Mouse (Mus musculus) right cerebral cortex, postnatal 4 days (tissue): ENCODE data around the gene Dqx1.

Source experiments
- DNase-seq: peaks from one replicate; pipeline ENCODE4 v3.0.0-alpha.2; 2022

The Dqx1 gene

GRCm38 (mm10) chr6:83057790-83058189, at the start of gene Dqx1:
Gene Dqx1 (plus strand): TSS chr6:83057844.
- DNase-seq, result no peak

DNA sequence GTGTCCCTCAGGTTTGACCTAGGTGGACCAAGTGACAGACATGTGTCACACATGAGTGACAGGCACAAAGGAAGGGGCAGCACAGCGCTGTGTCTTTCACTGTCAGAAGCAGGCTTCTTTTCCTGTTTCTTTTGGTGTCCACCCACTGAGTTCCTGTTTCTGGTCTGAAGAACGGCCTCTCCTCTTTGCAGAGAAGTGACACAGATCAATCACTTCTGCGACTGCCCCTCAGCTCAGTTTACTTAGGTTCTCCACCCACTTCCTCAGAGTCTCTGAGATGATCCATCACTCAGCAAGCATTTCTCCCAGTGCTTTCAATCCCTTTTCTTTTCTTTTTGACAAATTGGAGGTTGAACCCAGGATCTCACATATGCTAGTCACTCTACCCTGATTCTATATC, 49.0 kb upstream of the Dqx1 start:
- no peak for DNase-seq

DNA sequence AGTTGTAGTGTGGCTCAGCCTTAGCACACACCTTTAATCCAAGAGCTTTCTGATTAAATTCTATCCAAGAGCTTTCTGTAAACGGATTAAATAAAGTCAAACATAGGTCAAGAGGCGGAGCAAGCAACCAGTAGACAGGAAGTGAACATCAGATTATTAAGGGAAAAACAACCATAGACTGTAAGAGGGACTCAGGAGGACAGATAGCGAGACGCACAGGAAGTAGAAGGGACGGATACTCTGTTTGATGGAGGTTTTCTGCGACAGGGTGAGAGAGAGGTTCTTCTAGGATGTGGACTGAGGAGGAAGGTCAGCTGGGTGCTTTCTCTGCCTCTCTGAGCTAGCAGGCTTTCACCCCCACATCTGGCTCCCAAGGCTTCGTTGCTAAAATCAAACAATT, 47.6 kb upstream of the Dqx1 start:
- no peak for DNase-seq

DNA sequence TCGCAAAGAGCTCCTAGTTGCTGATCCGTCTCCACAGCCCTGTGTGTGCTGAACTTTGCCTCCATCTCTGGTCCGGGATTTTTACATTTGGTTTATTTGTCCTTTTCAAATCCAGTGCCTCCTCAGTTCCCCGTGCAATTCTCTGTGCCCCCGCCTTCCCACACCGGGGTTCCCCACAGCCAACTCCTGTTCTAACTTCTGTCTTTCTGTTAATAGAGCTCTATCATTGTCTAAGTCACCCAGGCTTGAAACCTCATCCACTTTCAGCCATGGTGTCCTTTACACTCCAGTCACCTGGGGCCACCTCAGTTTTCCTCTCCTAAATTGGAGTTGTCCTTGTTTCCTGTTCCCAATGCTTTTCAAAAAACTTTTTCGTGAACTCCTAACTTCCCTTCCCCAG, 46.4 kb upstream of the Dqx1 start:
- DNase-seq, result no peak

- DNase-seq, result no peak
Measured at GRCm38 (mm10) chr6:83011756-83012155, 45.9 kb upstream of the Dqx1 start.

- no peak for DNase-seq
Measured at GRCm38 (mm10) chr6:83013444-83013843, 44.2 kb upstream of the Dqx1 start.

DNA sequence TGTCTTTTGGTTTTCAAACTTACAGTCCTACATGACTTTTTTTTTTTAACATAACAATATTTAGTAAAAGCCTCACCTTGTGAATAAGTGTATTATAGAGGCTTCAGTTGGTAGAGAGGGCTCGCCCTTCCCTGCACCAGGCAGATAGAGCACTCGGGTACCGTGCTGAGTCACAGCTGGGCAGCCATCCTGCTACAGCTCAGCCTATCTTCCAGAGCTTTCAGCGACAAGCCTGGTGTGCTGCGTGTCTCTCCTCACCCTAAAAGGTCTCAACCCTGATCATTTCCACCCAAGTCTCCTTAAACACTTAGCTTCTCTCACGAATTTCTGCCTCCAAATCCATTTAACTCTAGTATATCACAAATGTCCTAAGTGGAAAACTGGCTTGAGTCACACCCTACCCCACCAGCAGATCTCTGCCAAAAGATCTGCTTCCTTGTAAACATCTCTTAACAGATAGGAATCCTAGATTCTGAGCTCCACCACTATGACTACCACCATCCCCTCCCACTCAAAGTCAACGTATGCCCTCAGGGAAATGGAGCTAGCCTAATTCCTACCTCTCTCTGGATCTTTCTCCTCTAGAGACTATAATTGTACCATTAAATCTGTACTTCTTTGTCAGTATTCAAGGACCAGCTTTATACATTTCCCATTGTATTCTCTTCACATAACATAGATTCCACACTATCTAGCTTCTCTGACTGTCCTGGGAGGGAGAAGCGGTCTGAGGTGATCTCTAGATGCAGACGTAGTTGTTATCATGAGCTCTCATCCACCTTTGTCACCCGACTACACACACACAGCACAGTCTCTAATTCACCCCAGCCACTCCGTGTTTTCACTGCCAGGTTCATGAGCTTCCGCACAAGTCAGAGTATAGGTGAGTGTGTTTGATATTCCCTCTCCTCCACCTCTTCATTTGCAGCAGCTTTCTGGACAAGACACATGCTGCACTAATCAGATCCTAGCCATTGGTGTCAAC, 42.9 kb upstream of the Dqx1 start:
- DNase-seq, result no peak

DNA sequence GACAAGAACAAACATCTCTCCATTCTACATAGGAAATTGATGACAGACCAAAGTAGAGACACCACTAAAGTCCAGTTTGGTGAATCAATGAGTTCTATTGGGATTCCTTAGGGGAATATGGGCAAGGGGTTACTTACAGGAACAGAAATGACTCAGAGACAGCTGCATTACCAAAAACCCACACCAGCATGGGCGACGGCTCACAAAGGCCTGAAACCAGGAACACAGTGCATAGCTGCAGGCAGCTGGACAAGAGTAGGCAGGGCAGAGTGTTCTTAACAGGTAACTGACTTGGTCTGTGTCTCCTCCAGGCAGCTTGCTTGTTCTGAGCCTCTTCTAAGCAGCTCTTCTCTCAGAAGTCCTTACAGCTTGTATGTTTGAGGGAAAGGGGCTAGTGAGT, 41.9 kb upstream of the Dqx1 start:
- no peak for DNase-seq

- DNase-seq, result no peak
Measured at GRCm38 (mm10) chr6:83017190-83017589, 40.5 kb upstream of the Dqx1 start.

DNA sequence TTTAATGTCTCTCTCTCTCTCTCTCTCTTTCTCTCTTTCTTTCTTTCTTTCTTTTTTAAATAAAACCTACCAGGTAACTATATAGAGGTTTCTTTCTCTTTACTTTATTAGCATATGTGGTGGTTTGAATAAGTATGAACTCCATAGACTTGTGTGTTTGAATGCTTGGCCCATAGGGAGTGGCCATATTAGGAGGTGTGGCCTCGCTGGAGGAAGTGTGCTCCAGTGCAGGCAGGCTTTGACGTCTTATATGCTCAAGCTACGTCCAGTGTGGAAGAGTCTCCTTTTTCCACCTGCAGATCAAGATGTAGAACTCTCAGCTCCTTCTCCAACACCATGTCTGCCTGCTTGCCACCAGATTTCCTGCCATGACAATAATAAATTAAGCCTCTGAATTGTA, 38.6 kb upstream of the Dqx1 start:
- no peak for DNase-seq

DNA sequence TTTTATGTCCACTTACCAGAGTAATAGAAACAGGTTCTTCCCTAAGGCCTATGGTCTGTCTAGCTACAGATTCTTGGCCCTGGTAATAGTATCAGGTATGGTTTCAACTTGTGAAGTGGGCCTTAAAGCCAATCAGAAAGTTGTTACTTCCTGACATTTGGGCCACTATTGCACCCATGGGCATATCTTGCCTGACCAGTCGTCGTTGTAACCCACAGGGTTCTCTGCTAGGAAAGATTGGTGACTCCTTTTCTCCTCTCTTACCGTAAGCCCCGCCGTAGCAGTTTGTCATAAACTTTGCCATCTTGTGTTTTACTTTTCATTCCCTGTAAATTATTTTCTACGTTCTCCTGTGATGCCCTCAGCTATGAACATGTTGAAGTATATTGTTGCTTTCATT, 37.5 kb upstream of the Dqx1 start:
- DNase-seq, result no peak

- no peak for DNase-seq
Measured at GRCm38 (mm10) chr6:83020836-83021593, 36.6 kb upstream of the Dqx1 start.

DNA sequence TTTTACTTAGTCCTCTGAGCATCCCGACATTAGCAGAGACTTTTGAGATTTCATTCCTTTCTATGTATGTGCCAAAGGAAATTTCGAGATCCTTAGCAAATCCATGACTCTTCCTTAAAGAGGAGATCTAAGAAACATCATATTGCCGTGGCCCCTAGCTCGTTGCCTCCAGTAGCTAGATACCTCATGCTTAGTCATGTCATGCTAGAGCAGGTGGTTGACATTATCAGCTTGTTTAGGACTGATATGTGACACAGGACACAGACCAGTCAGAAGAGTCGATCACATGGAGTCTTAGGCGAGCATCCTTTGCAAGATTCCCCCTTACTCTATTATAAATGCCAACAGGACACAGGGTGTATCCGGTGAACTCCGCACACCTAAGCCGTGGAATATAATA, 34.6 kb upstream of the Dqx1 start:
- no peak for DNase-seq

DNA sequence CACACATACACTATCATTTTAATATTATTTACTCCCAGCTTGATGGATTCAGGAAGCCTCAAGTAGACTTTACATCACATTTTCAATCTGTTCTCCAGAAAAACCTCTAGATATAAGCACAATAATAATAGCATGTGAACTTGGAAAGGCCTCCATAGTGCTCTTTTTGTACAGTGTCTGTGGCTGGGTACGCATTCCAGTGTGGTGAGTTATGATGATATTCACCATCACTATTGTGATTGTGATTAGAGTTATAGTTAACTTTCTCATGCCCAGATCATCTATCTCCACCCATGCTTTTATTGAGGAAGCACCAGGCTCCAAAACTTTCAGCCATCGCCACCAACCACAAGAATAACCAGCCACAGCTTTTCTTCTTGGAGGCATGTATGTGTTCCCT, 33.9 kb upstream of the Dqx1 start:
- DNase-seq, result no peak

DNA sequence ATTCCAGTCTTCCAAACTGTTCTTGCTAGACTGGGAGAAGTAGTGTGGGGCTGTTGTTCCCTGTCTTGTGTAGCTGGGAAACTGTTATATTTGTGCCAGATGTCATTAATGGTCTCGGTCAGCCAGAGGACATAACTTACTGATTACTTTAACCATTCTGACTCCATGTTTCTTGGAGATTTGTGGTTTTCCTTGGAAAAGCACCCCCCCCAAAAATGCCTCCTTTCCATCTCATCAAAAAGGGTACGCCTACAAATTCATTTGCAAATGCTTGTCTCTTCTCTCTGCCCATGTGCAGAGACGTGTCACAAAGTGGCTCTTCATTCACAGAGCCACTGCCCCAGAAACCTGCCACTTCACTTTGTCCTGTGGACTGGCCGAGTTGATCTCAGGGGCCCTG, 33.2 kb upstream of the Dqx1 start:
- DNase-seq, result no peak

DNA sequence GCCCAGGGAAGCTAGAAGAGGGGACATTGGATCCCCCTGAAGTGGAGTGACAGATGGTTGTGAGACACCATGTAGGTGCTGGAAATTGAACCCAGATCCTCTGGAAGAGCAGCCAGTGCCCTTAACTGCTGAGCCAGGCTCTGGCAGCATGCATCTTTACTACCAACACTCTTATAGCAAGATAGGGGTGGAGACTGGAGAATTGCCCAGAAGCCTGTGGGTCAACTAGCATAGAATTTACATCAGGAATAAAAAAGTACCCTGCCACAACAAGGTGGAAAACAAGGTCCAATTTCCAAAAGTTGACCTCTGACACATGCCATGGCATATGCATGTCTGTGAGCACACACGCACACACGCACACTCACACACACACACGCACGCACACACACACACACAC, 32.4 kb upstream of the Dqx1 start:
- no peak for DNase-seq

DNA sequence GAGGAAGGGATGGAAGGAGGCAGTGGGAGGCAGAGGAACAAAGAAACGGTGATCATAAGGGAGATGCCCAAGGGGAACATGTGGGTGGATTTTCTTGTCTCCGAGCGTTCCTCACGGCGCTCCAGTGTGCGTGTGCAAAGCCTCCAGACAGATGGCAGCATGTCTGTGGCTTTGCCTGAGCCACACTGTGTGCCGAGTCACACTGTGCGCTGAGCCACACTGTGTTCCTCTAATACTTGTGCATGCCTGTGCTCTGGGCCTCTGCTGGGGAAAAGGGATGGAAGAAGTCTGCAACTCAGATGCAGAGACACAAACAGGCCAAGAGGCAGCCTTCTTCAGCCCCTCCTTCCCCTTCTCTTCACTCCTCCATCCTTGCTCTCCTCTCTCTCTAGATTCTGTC, 30.4 kb upstream of the Dqx1 start:
- no peak for DNase-seq

DNA sequence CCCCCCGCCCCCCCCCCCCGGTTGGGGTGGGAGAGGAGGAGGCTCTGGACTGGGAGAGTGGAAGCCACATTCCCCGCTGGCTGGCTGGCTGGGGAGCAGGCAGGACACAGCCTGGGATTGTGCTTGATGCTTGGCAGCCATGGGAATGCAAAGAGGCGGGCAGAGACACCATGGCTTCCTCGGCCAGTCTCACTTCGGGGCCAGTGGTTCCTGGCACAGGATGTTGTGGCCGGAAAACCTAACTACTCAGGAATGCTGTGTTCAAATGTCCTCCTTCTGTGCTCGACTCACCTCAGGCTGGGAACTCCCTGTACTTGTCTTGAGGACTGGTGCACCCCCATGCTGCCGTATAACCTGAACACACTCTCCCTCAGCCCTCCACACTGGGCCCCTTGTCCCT, 29.9 kb upstream of the Dqx1 start:
- DNase-seq, result no peak

DNA sequence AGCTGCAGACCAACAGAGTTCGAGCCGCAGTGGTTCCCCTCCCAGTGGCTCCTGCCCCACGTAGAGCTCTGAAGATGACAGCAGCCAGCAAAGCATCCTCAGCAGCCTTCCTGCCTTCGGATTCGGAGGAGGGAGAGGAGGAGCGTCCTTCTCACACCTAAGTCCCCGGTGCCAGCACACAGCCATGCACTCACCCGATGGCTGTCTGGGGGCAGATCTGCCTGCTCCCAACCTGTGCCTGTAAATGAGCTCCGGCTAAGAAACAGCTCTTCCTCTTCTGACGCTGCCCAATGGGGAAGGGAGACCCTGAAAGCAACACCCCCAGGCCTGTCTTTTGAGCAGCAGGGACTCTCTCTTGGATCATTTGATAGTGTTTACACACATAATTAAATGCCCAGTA, 27.9 kb upstream of the Dqx1 start:
- no peak for DNase-seq

DNA sequence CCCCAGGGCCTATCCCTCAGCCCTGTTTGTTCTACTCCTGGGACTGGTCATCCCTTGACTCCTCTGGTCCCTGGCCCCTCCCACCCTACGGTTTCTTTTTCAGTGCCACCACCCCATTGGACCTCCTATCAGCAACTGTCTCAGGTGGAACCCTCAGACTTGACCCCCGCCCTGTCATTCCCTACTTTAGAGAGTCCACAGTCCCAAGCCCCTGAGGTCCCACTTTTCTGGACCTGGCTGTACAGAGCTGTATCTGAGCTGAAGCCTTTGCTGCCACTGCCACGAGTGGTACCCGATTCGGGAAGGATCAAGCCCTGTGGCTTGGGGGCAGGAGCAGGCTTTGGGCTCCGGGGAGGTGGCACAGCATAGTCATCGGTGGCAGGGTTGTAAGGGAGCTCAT, 26.5 kb upstream of the Dqx1 start:
- no peak for DNase-seq

- DNase-seq, result no peak
Measured at GRCm38 (mm10) chr6:83031921-83032590, 25.6 kb upstream of the Dqx1 start.

GRCm38 (mm10) chr6:83032769-83033191, 24.9 kb upstream of the Dqx1 start:
- no peak for DNase-seq
